Mouse (Mus musculus) central nervous system, embryonic 18 days (tissue): Measurements from ENCODE around the gene Pin4. TPM values are rescaled to one million over a fixed set of nuclear protein-coding genes. Genes with fewer than 3 reads are reported as not detected.

ENCODE experiments used
- polyA plus RNA-seq: library from polyadenylated mRNA; depleted of rRNA; stranded (reverse); fragments of >200 nt; gene quantifications from 2 replicates; pipeline ENCODE4 v1.2.3, GENCODE M21; 2012; rRNA removed

The Pin4 gene
- polyA plus RNA-seq: 48.0 and 48.7 TPM in 2 replicates

GRCm38 (mm10) chrX:102119042-102119864 lies at the start of gene Pin4:
TSS of gene Pin4 (plus strand) at chrX:102119447.

DNA sequence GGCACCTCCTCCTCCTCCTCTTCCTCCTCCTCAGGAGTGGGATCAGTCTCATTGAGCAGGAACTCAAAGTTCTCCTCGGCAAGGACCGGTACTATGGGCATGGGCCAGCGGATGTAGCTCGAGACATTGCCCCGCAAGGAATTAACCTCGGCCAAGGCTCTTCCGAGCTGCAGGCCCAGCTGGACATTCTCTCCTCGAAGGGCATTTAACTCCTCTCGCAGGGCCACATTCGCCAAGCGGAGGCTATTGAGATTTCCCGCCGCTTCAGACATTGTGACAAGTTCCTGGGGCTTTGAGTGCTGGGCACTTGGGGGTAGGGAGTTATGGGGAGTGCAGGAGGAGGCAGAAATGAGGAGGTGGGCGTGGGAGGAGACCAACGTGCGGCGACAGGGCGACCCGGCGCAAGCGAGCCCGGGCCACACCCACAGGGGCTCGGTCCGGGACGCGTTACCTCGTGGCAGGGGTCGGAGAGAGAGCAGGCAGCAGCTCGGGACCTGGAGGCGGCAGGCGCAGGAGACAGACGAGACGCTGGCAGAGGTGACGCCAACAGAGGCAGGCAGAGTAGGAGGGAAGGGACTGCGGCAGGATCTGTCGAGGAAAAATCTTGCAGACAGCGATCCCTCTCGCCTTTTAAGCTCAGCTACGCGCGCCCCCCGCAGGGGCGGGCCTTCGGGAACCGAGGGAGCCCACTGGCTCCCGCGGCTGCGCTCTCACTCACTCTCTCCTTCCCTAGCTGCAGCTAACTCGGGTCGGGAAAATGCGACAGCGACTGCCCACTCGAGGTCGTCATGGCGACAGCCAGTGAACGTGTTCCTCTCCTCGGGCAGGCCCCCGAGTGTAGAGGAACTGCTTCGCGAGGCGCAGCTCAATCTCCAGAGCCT lies 48.4 kb upstream of the Pin4 start, which contains the start of gene Rtl5:
Gene Rtl5 (minus strand): TSS at position 714 of the 881 bp plus-strand sequence.

GRCm38 (mm10) chrX:102156618-102157422 lies 37.6 kb downstream of the Pin4 start, which contains the start of gene Ercc6l:
TSS of gene Ercc6l (minus strand) at chrX:102157091.

Other genes with a start within 250 kb of the Pin4 start
- gene Rtl5, start 48.1 kb upstream of the Pin4 start, polyA plus RNA-seq: 43.3 and 45.2 TPM in 2 replicates
- gene Ercc6l, start 37.6 kb downstream of the Pin4 start, polyA plus RNA-seq: 0.97 and 1.1 TPM in 2 replicates
- gene Rps4x, start 69.9 kb downstream of the Pin4 start, polyA plus RNA-seq: 1,156 and 1,167 TPM in 2 replicates
- gene Cited1, start 132.7 kb downstream of the Pin4 start, polyA plus RNA-seq: 12.0 and 14.4 TPM in 2 replicates